Mouse (Mus musculus) embryonic facial prominence, embryonic 10.5 days (tissue): ENCODE measurements around the gene Lrrc8a. TPM values are rescaled to one million over a fixed set of nuclear protein-coding genes. Genes with fewer than 3 reads are reported as not detected.
A peak's percentile ranks its signal among the peaks of the same experiment; 100 is the strongest.

Experiments
- DNase-seq: peaks from one replicate; pipeline ENCODE4 v3.0.0-alpha.2; 2017; ENCODE audit warnings: low spot score
- H3K27ac ChIP-seq: fragments of 300-500 bp; sonication (generic); replicated peaks from 2 replicates; pipeline ENCODE4 v1.5.1; 2016; ENCODE audit warnings: mild to moderate bottlenecking
- H3K27me3 ChIP-seq: fragments of 300-500 bp; sonication (generic); replicated peaks from 2 replicates; pipeline ENCODE4 v1.6.1; 2016; ENCODE audit warnings: low read depth, mild to moderate bottlenecking; ENCODE audit not compliant: poor library complexity, severe bottlenecking
- H3K36me3 ChIP-seq: fragments of 300-500 bp; sonication (generic); replicated peaks from 2 replicates; pipeline ENCODE4 v1.6.1; 2016; ENCODE audit warnings: mild to moderate bottlenecking, moderate library complexity
- H3K4me1 ChIP-seq: fragments of 300-500 bp; sonication (generic); 2 replicates; pipeline ENCODE4 v1.6.1; 2016
- H3K4me3 ChIP-seq: fragments of 300-500 bp; sonication (generic); 2 replicates; pipeline ENCODE4 v1.5.1; 2016; ENCODE audit warnings: mild to moderate bottlenecking, moderate library complexity
- H3K9me3 ChIP-seq: fragments of 300-500 bp; sonication (generic); 2 replicates; pipeline ENCODE4 v1.6.1; 2016; ENCODE audit warnings: mild to moderate bottlenecking
- WGBS: fragments of 180-500 bp; shearing (Covaris S2); methylation state at CpG from one replicate; pipeline ENCODE4 v1.1.7; 2016; 5-methylcytosine and 5-hydroxymethylcytosine counted together
- polyA plus RNA-seq: library from polyadenylated mRNA; unstranded; fragments of >200 nt; fragmentation: Nextera tagmentation; extraction: Ambion mirVana; gene quantifications from 2 replicates; pipeline ENCODE4 v1.2.1, GENCODE M21; 2016

Gene Lrrc8a
- polyA plus RNA-seq, 1 experiment from 2014 or later: 47.5 TPM

- WGBS: 67% methylated on average over 6 of the region's 6 CpGs
- no peak overlapping the region for H3K27ac ChIP-seq
- no peak for DNase-seq
- no peak overlapping the region for H3K4me3 ChIP-seq
- peaks cover 9% of the 10 kb centered on the region for H3K4me1 ChIP-seq
- H3K9me3 ChIP-seq: no peaks in the 10 kb centered on the region
- no peaks in the 10 kb centered on the region for H3K36me3 ChIP-seq
- no peaks in the 10 kb centered on the region for H3K27me3 ChIP-seq
Observed at GRCm38 (mm10) chr2:30211408-30212168, 25.9 kb upstream of the Lrrc8a start.

DNA sequence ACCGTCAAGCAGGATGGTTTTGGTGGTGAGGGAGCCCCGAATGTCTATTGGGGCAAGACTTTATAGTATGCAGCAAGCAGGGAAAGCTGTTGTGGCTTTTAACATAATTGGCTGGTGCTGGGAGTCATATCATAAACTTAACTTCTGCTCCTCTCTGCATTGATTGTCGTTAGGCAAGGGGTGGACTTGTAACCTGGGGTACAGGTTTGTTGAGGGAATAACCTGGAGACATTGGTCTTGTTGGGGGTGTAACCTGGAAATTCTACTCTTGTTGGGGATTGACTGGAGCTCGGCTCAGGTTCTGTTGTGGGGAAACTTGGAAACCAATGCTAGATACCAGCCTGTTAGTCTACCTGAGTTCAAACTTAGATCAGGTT, 25.4 kb upstream of the Lrrc8a start:
- Histone ChIP-seq H3K4me1 (peaks cover 4% of the 10 kb centered on the region), H3K36me3 (no peaks in the 10 kb centered on the region), H3K4me3 (no peak overlapping the region), H3K9me3 (no peaks in the 10 kb centered on the region), H3K27me3 (no peaks in the 10 kb centered on the region), H3K27ac (no peak overlapping the region)
- 83% methylated on average over 4 of the region's 4 CpGs for WGBS
- no peak for DNase-seq

- H3K4me3 ChIP-seq: no peak overlapping the region
- no peaks in the 10 kb centered on the region for H3K9me3 ChIP-seq
- peaks cover 2% of the 10 kb centered on the region for H3K4me1 ChIP-seq
- no peaks in the 10 kb centered on the region for H3K27me3 ChIP-seq
- H3K36me3 ChIP-seq: no peaks in the 10 kb centered on the region
- WGBS: 80% methylated on average over 1 of the region's 1 CpGs
- no peak for DNase-seq
- no peak overlapping the region for H3K27ac ChIP-seq
Observed at GRCm38 (mm10) chr2:30212951-30213350, 24.6 kb upstream of the Lrrc8a start.

DNA sequence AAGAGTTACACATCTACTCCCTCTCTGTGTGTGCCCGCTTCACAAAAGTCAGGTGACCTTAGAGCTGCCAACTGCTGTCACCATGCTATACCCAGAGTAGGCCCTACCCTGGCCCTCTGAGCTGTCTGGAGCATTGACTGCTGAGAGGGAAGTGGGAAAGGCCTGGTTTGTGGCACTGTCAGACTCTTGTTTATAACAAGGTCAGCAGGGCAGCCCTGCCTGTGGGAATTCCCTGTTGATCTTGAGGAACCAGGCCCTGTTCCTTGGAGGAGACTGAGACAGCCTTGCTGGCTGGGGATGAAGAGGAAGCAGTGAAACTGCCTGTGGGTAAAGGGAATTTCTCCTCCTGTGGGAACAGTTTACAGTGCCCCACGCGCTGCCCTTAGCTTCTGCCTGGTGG, 22.8 kb upstream of the Lrrc8a start:
- Histone ChIP-seq H3K4me3 (no peak overlapping the region), H3K27ac (no peak overlapping the region), H3K4me1 (peaks cover 2% of the 10 kb centered on the region), H3K36me3 (no peaks in the 10 kb centered on the region), H3K27me3 (no peaks in the 10 kb centered on the region), H3K9me3 (no peaks in the 10 kb centered on the region)
- peak; percentile 16 for DNase-seq
- WGBS: 92% methylated on average over 3 of the region's 3 CpGs

DNA sequence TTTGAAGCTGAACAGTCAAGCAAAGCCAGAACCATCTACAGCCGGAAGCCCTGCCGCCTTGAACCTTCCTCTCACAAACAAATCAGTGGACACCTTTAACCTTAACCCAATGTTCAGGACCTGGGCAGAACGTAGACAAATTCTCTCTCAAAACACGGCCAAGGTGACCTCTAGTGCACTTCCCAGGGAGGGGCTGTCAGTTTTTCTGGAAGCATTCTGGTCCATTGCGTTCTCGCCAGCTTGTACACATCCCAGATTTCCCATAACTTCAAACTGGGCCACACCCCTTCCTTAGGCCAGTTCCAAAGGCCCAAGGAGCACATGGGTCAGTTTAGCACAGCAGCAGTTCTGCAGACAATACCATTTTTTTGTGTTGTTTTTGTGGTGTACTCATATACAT, 22.0 kb upstream of the Lrrc8a start:
- DNase-seq: no peak
- Histone ChIP-seq H3K27ac (no peak overlapping the region), H3K27me3 (no peaks in the 10 kb centered on the region), H3K4me3 (no peak overlapping the region), H3K36me3 (no peaks in the 10 kb centered on the region), H3K9me3 (no peaks in the 10 kb centered on the region), H3K4me1 (peaks cover 2% of the 10 kb centered on the region)
- 82% methylated on average over 6 of the region's 6 CpGs for WGBS

- no peaks in the 10 kb centered on the region for H3K9me3 ChIP-seq
- no peak for DNase-seq
- no peaks in the 10 kb centered on the region for H3K27me3 ChIP-seq
- H3K27ac ChIP-seq: no peak overlapping the region
- no peak overlapping the region for H3K4me3 ChIP-seq
- peaks cover 2% of the 10 kb centered on the region for H3K4me1 ChIP-seq
- 93% methylated on average over 5 of the region's 5 CpGs for WGBS
- no peaks in the 10 kb centered on the region for H3K36me3 ChIP-seq
Observed at GRCm38 (mm10) chr2:30216293-30216692, 21.2 kb upstream of the Lrrc8a start.

DNA sequence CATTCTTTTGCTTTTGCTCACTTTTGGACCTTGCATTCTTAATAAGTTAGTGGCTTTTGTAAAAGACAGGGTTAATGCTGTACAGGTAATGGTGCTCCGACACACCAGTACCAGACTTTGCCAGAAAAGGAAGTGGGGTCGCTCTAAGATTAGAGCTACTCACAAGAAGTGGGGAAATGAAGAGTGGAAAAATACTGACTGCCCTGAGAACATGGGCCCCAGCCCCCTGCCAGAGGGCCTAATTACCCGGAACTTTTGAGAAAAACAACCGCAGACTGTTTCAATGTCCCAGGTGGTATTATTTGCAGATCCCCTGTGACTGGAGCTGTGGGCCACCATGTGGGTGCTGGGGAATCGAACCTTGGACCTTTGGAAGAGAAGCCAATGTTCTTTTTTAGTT, 1.9 kb upstream of the Lrrc8a start:
- H3K36me3 ChIP-seq: peaks cover 12% of the 10 kb centered on the region
- H3K27me3 ChIP-seq: no peaks in the 10 kb centered on the region
- H3K27ac ChIP-seq: no peak overlapping the region
- H3K4me3 ChIP-seq: no peak overlapping the region
- DNase-seq: no peak
- 82% methylated on average over 5 of the region's 5 CpGs for WGBS
- H3K9me3 ChIP-seq: peaks cover 10% of the 10 kb centered on the region; the same call in 1 of the 2 replicates
- peaks cover 25% of the 10 kb centered on the region for H3K4me1 ChIP-seq

GRCm38 (mm10) chr2:30236426-30237198, 903 bp upstream of the Lrrc8a start:
- DNase-seq: peak; percentile 26
- 7% methylated on average over 18 of the region's 18 CpGs for WGBS
- Histone ChIP-seq H3K9me3 (no peaks in the 10 kb centered on the region), H3K27me3 (no peaks in the 10 kb centered on the region), H3K27ac (peak overlapping the region; percentile 96), H3K36me3 (peaks cover 22% of the 10 kb centered on the region), H3K4me3 (peak overlapping the region; percentile 95), H3K4me1 (peaks cover 25% of the 10 kb centered on the region)

DNA sequence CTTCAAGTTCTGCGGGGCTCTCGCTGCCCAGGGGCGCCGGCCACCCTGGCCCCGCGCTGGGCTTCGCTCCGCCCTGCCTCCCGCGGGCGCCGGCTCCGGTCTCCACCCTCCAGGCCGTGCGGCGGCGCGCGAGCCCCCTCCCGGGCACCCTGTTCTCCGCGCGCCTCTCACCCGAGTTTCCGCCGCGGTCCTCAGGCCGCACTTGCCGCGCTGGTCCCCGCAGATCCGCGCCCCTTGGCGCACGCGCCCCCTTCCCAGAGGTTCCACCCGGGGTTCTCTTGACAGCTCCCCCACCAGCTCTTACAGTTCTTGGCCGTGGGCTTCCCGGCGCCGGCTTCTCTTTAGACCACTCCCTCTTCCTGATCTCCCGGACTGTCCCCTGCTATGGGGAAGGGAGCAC, 366 bp downstream of the Lrrc8a start:
- peaks cover 32% of the 10 kb centered on the region for H3K4me1 ChIP-seq
- peak overlapping the region; percentile 95 for H3K4me3 ChIP-seq
- no peaks in the 10 kb centered on the region for H3K27me3 ChIP-seq
- DNase-seq: no peak
- peak overlapping the region; percentile 96 for H3K27ac ChIP-seq
- no peaks in the 10 kb centered on the region for H3K9me3 ChIP-seq
- peaks cover 35% of the 10 kb centered on the region for H3K36me3 ChIP-seq
- WGBS: under 1% methylated on average over 42 of the region's 42 CpGs

DNA sequence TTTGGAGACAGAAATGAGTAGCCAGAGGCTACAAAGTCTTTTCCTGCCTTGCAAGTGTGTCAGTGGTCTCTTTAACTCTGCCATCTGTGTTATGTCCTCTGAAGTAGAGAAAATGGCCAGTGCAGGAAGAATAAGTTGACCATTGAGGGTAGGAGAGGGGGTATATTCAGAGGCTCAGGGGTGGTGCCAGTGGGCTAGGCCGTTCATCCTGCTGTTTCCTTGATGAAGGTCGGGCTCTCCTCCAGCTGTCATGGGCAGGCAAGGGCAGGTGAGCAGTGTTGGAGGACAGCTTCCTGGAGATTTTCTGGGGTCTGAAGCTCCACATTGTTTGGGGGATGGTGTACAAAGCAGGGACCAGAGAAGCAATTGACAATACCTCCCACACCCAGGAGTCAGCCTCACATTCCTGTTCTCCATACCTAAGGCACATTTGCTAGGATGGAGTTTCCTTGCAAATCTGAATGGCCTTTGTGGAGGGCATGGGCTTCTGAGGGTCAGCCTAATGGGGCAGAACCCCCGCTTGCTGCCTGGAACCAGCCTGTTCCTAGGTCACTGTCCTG, 1.5 kb downstream of the Lrrc8a start:
- Histone ChIP-seq H3K9me3 (no peaks in the 10 kb centered on the region), H3K4me1 (peaks cover 32% of the 10 kb centered on the region), H3K27ac (peak overlapping the region; percentile 96; the same call in 1 of the 2 replicates), H3K4me3 (peak overlapping the region; percentile 95), H3K27me3 (no peaks in the 10 kb centered on the region), H3K36me3 (peaks cover 46% of the 10 kb centered on the region)
- DNase-seq: no peak
- 75% methylated on average over 3 of the region's 3 CpGs for WGBS

- WGBS: 90% methylated on average over 4 of the region's 4 CpGs
- Histone ChIP-seq H3K9me3 (no peaks in the 10 kb centered on the region), H3K27ac (no peak overlapping the region), H3K36me3 (peaks cover 54% of the 10 kb centered on the region), H3K4me1 (peaks cover 37% of the 10 kb centered on the region), H3K4me3 (peak overlapping the region; percentile 95), H3K27me3 (no peaks in the 10 kb centered on the region)
- DNase-seq: no peak
Observed at GRCm38 (mm10) chr2:30239777-30240176, 2.3 kb downstream of the Lrrc8a start.

- Histone ChIP-seq H3K36me3 (peaks cover 59% of the 10 kb centered on the region), H3K9me3 (no peaks in the 10 kb centered on the region)
Observed at GRCm38 (mm10) chr2:30240267-30240666, 2.8 kb downstream of the Lrrc8a start, which contains the start of gene Gm28035. Gene Gm28035 (plus strand): TSS chr2:30240567.

More at GRCm38 (mm10) chr2:30240267-30240666, 2.8 kb downstream of the Lrrc8a start, which contains the start of gene Gm28035:
- H3K27ac ChIP-seq: no peak within 1 kb of the TSS
- peaks cover 40% of the 10 kb centered on the region for H3K4me1 ChIP-seq
- WGBS: 77% methylated on average over 2 of the region's 2 CpGs
- peak within 1 kb of the TSS; percentile 95 for H3K4me3 ChIP-seq
- DNase-seq: no peak
- H3K27me3 ChIP-seq: no peaks in the 10 kb centered on the region
